Mouse (Mus musculus) midbrain, embryonic 10.5 days (tissue): ENCODE measurements around the gene Dusp6. TPM values are rescaled to one million over a fixed set of nuclear protein-coding genes. Genes with fewer than 3 reads are reported as not detected.

Experiments used
- DNase-seq: peaks from one replicate; pipeline ENCODE4 v3.0.0-alpha.2; 2017; ENCODE audit warnings: low spot score
- H3K27ac ChIP-seq: fragments of 300-500 bp; sonication (generic); replicated peaks from 2 replicates; pipeline ENCODE4 v1.5.1; 2016; ENCODE audit warnings: mild to moderate bottlenecking
- H3K27me3 ChIP-seq: fragments of 300-500 bp; sonication (generic); 2 replicates; pipeline ENCODE4 v1.6.1; 2016; ENCODE audit warnings: low read depth, mild to moderate bottlenecking; ENCODE audit not compliant: poor library complexity, severe bottlenecking
- H3K36me3 ChIP-seq: fragments of 300-500 bp; sonication (generic); 2 replicates; pipeline ENCODE4 v1.6.1; 2016; ENCODE audit warnings: mild to moderate bottlenecking, moderate library complexity
- H3K4me1 ChIP-seq: fragments of 300-500 bp; sonication (generic); 2 replicates; pipeline ENCODE4 v1.6.1; 2016
- H3K4me3 ChIP-seq: fragments of 300-500 bp; sonication (generic); 2 replicates; pipeline ENCODE4 v1.5.1; 2016; ENCODE audit warnings: mild to moderate bottlenecking, moderate library complexity
- H3K9me3 ChIP-seq: fragments of 300-500 bp; sonication (generic); replicated peaks from 2 replicates; pipeline ENCODE4 v1.6.1; 2016; ENCODE audit warnings: mild to moderate bottlenecking
- WGBS: fragments of 180-500 bp; shearing (Covaris S2); methylation state at CpG from one replicate; pipeline ENCODE4 v1.1.7; 2016; 5-methylcytosine and 5-hydroxymethylcytosine counted together
- polyA plus RNA-seq: library from polyadenylated mRNA; unstranded; fragments of >200 nt; fragmentation: Nextera tagmentation; extraction: Ambion mirVana; gene quantifications from 2 replicates; pipeline ENCODE4 v1.2.1, GENCODE M21; 2016

Gene Dusp6
- polyA plus RNA-seq, 1 experiment from 2014 or later = 66.0 TPM

DNA sequence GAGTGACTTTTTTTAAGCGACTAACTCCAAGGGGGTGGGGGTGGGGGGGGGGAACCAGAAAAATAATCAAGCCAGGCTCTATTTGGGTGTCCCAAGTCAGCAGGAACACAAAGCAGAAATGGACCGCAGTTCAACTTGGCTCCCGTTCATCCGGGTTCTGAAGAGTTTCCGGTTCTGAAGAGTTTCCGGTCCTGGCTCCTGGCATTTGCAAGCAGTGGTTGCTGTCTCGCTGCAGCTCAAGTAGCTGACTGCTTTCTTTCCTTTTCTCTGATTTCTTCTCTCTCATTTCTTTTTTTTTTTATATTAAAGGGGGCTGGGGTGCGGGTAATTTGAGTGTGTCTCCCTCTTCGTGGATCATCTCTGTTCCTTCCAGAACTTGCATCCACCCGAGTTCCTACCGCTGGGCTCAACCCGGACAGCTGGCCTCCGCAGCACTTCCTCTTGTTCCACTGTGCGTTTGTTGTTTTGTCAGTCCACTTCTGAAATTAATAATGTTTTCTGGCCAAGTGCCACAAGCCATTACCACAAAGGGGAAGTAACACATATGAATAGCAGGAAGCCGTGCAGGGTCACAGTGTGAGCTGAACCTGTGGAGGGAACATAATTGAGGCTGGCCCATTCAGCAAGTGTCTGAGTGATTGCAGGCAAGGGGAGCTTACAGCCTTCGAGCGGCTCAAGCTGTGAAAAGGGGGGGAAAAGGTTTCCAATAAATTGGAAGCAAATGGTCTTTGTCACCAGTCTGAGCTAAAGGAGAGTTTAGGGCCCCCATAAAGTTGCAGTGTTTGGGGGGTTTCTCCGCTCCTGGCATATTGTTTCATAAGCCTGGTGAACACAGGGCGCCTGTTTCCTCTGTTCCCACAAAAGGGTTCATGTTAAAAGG, 5.6 kb downstream of the Dusp6 start:
- H3K27ac ChIP-seq = peak overlapping the region; percentile 77
- peaks cover 55% of the 10 kb centered on the region for H3K27me3 ChIP-seq
- no peaks in the 10 kb centered on the region for H3K9me3 ChIP-seq
- DNase-seq = peak; percentile 47
- H3K4me3 ChIP-seq = peak overlapping the region; percentile 20
- peaks cover 10% of the 10 kb centered on the region for H3K36me3 ChIP-seq
- WGBS = 33% methylated on average over 19 of the region's 19 CpGs
- peaks cover 67% of the 10 kb centered on the region for H3K4me1 ChIP-seq

GRCm38 (mm10) chr10:99269301-99269701, 6.3 kb downstream of the Dusp6 start:
- peaks cover 61% of the 10 kb centered on the region for H3K4me1 ChIP-seq
- 12% methylated on average over 4 of the region's 4 CpGs for WGBS
- no peaks in the 10 kb centered on the region for H3K9me3 ChIP-seq
- H3K27me3 ChIP-seq = peaks cover 49% of the 10 kb centered on the region
- peak overlapping the region; percentile 77 for H3K27ac ChIP-seq
- peak overlapping the region; percentile 20; the same call in 1 of the 2 replicates for H3K4me3 ChIP-seq
- H3K36me3 ChIP-seq = peaks cover 10% of the 10 kb centered on the region
- DNase-seq = peak; percentile 58

DNA sequence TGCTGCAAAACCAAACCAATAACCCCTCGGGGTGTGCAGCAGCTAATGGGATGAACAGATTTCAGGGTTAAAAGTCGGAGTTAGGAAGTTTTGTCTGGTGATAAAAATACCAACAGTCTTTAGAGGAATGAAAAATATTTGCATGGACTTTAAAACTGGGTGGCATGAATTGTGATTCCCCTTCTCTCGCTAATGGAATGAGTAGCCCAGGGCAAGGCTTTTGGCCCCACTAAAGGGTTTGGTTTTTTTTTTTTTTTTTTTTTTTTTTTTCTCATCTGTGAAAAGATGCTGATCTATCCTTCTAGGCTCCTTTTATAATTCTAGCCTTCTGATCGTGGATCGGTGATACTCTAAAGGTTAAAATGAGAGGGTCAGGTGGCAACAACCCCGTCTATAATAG, 6.7 kb downstream of the Dusp6 start:
- H3K9me3 ChIP-seq = no peaks in the 10 kb centered on the region
- WGBS = 62% methylated on average over 6 of the region's 6 CpGs
- H3K27me3 ChIP-seq = peaks cover 45% of the 10 kb centered on the region
- H3K36me3 ChIP-seq = peaks cover 10% of the 10 kb centered on the region
- DNase-seq = no peak
- H3K27ac ChIP-seq = peak overlapping the region; percentile 77; the same call in 1 of the 2 replicates
- peaks cover 57% of the 10 kb centered on the region for H3K4me1 ChIP-seq
- 0 out of 2 replicates have a peak overlapping the region, but pooled peaks have one; percentile 20 for H3K4me3 ChIP-seq

- peaks cover 38% of the 10 kb centered on the region for H3K27me3 ChIP-seq
- H3K4me1 ChIP-seq = peaks cover 50% of the 10 kb centered on the region
- no peak for DNase-seq
- no peaks in the 10 kb centered on the region for H3K9me3 ChIP-seq
- H3K36me3 ChIP-seq = peaks cover 10% of the 10 kb centered on the region
- no peak overlapping the region for H3K4me3 ChIP-seq
- WGBS = 63% methylated on average over 10 of the region's 10 CpGs
- peak overlapping the region; percentile 52; the same call in 1 of the 2 replicates for H3K27ac ChIP-seq
Measured at GRCm38 (mm10) chr10:99270406-99270805, 7.4 kb downstream of the Dusp6 start.

GRCm38 (mm10) chr10:99271016-99271415, 8.0 kb downstream of the Dusp6 start:
- H3K36me3 ChIP-seq = peaks cover 7% of the 10 kb centered on the region
- H3K9me3 ChIP-seq = no peaks in the 10 kb centered on the region
- peaks cover 44% of the 10 kb centered on the region for H3K4me1 ChIP-seq
- no peak overlapping the region for H3K27ac ChIP-seq
- H3K4me3 ChIP-seq = no peak overlapping the region
- DNase-seq = no peak
- H3K27me3 ChIP-seq = peaks cover 34% of the 10 kb centered on the region
- 83% methylated on average over 11 of the region's 11 CpGs for WGBS

DNA sequence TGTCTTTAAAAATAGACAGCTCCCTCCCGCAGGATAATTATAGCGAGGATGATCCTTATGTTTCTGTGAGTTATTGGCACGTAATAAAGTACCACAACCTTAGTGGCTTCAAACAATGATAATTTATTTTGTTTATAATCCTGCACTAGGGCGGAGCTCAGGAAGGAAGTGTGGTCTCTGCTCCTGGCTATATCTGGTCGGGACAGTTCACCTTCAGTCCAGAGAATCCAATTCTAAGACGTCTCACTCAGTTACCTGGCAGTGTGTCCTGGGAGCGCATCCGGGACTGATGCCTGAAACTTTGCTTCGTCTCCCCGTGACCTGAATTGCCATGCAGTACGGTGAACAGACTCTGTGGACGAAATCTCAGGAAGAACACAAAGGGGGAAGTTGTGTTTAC, 10.0 kb downstream of the Dusp6 start:
- Histone ChIP-seq H3K27me3 (peaks cover 14% of the 10 kb centered on the region), H3K9me3 (no peaks in the 10 kb centered on the region), H3K27ac (no peak overlapping the region), H3K36me3 (no peaks in the 10 kb centered on the region), H3K4me3 (no peak overlapping the region), H3K4me1 (peaks cover 33% of the 10 kb centered on the region)
- WGBS = 86% methylated on average over 12 of the region's 12 CpGs
- DNase-seq = no peak

- H3K27me3 ChIP-seq = peaks cover 4% of the 10 kb centered on the region; the same call in 1 of the 2 replicates
- no peaks in the 10 kb centered on the region for H3K36me3 ChIP-seq
- DNase-seq = no peak
- peaks cover 17% of the 10 kb centered on the region for H3K4me1 ChIP-seq
- H3K4me3 ChIP-seq = no peak overlapping the region
- H3K9me3 ChIP-seq = no peaks in the 10 kb centered on the region
- 90% methylated on average over 12 of the region's 12 CpGs for WGBS
- no peak overlapping the region for H3K27ac ChIP-seq
Measured at GRCm38 (mm10) chr10:99274640-99275039, 11.6 kb downstream of the Dusp6 start.

- WGBS = 79% methylated on average over 22 of the region's 22 CpGs
- peaks cover 7% of the 10 kb centered on the region; the same call in 1 of the 2 replicates for H3K4me1 ChIP-seq
- no peak for DNase-seq
- H3K27ac ChIP-seq = no peak overlapping the region
- no peak overlapping the region for H3K4me3 ChIP-seq
- peaks cover 7% of the 10 kb centered on the region for H3K27me3 ChIP-seq
- no peaks in the 10 kb centered on the region for H3K36me3 ChIP-seq
- no peaks in the 10 kb centered on the region for H3K9me3 ChIP-seq
Measured at GRCm38 (mm10) chr10:99279067-99279880, 16.2 kb downstream of the Dusp6 start.

DNA sequence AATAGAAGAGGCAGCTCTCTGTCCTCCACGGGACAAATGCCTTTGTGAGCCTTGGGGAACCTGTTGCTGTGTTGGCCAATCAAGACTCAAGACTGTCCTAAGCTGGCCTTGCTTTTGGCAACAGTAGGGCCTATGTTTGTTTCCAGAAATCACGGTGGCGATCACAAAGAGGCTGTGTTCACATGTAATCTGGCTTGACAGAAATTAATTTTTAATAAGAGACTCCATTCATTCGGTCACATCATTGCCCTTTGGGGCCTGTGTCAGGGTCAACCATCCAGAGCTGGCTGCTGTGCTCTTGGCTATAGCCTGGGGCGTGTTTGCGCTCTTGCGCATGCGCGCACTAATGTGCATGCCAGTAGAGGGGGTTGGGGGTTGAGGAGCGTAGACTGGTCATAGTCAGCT, 21.0 kb downstream of the Dusp6 start:
- no peaks in the 10 kb centered on the region for H3K36me3 ChIP-seq
- H3K27ac ChIP-seq = no peak overlapping the region
- peaks cover 27% of the 10 kb centered on the region for H3K27me3 ChIP-seq
- 90% methylated on average over 10 of the region's 10 CpGs for WGBS
- no peak for DNase-seq
- H3K9me3 ChIP-seq = no peaks in the 10 kb centered on the region
- H3K4me3 ChIP-seq = no peak overlapping the region
- H3K4me1 ChIP-seq = peaks cover 34% of the 10 kb centered on the region

GRCm38 (mm10) chr10:99284918-99285317, 21.9 kb downstream of the Dusp6 start:
- DNase-seq = no peak
- H3K4me1 ChIP-seq = peaks cover 34% of the 10 kb centered on the region
- peaks cover 27% of the 10 kb centered on the region for H3K27me3 ChIP-seq
- no peak overlapping the region; the same call in 1 of the 2 replicates for H3K27ac ChIP-seq
- 85% methylated on average over 9 of the region's 9 CpGs for WGBS
- H3K9me3 ChIP-seq = no peaks in the 10 kb centered on the region
- H3K36me3 ChIP-seq = no peaks in the 10 kb centered on the region
- no peak overlapping the region for H3K4me3 ChIP-seq

GRCm38 (mm10) chr10:99285759-99286158, 22.7 kb downstream of the Dusp6 start:
- Histone ChIP-seq H3K36me3 (no peaks in the 10 kb centered on the region), H3K27me3 (peaks cover 27% of the 10 kb centered on the region), H3K4me1 (peaks cover 34% of the 10 kb centered on the region), H3K27ac (no peak overlapping the region; the same call in 1 of the 2 replicates), H3K9me3 (no peaks in the 10 kb centered on the region), H3K4me3 (no peak overlapping the region)
- 35% methylated on average over 8 of the region's 8 CpGs for WGBS
- DNase-seq = peak; percentile 37

- no peaks in the 10 kb centered on the region for H3K36me3 ChIP-seq
- H3K9me3 ChIP-seq = no peaks in the 10 kb centered on the region
- H3K4me3 ChIP-seq = no peak overlapping the region
- WGBS = 66% methylated on average over 7 of the region's 7 CpGs
- no peak for DNase-seq
- H3K27me3 ChIP-seq = peaks cover 27% of the 10 kb centered on the region
- H3K27ac ChIP-seq = no peak overlapping the region
- peaks cover 34% of the 10 kb centered on the region for H3K4me1 ChIP-seq
Measured at GRCm38 (mm10) chr10:99286213-99286612, 23.2 kb downstream of the Dusp6 start.
